7 mouse cellular contexts compared by ENCODE assay signal in genomic region chr10:42275871-42276501, GRCm38 (mm10). TPM values are rescaled to one million over a fixed set of nuclear protein-coding genes. Genes with fewer than 3 reads are reported as not detected.
DNase-seq lines count a peak whose midpoint lies in the region; ATAC-seq and TF ChIP-seq lines count a peak whose summit lies in the region.

No protein-coding gene starts in this region.

- H3K27me3 ChIP-seq in lung, embryonic 15.5 days, result no peaks in the 10 kb centered on the region
- H3K27me3 ChIP-seq in embryonic facial prominence, embryonic 15.5 days, result no peaks in the 10 kb centered on the region
- no peaks in the 10 kb centered on the region for H3K27me3 ChIP-seq in kidney, postnatal 0 days (ENCODE audit: insufficient read depth, low read length)
- H3K27me3 ChIP-seq in midbrain, embryonic 16.5 days (ENCODE audit: control insufficient read depth, insufficient read depth, low read depth, low read length), result peaks cover 4% of the 10 kb centered on the region; the same call in 1 of the 2 replicates

- H3K27ac ChIP-seq in lung, embryonic 15.5 days, result peak overlapping the region; percentile 99
- peak overlapping the region; percentile 99 for H3K27ac ChIP-seq in embryonic facial prominence, embryonic 15.5 days (replicated peaks)
- H3K27ac ChIP-seq in kidney, postnatal 0 days, result peak overlapping the region; percentile 99
- peak overlapping the region; percentile 97 for H3K27ac ChIP-seq in midbrain, embryonic 16.5 days (ENCODE audit: low read length)

- no peak for TF ChIP-seq CTCF in kidney, postnatal 0 days (IDR thresholded peaks at IDR 0.05; ENCODE audit: low read depth)

- no peak for DNase-seq in lung, postnatal 14 days
- peak; percentile 11 for DNase-seq in T-cell, adult 2 months (ENCODE audit: low spot score)
- peak; percentile 90 for DNase-seq in kidney, postnatal 0 days (ENCODE audit: low spot score)
- DNase-seq in c-Kit-positive CD71-positive TER-119-positive erythroid progenitor cells, embryonic 14.5 days (ENCODE audit: low spot score), result no peak

- H3K36me3 ChIP-seq in lung, embryonic 15.5 days, result peaks cover 12% of the 10 kb centered on the region; the same call in 1 of the 2 replicates
- H3K36me3 ChIP-seq in embryonic facial prominence, embryonic 15.5 days, result no peaks in the 10 kb centered on the region
- H3K36me3 ChIP-seq in kidney, postnatal 0 days (ENCODE audit: insufficient read depth, low read length), result 0 out of 2 replicates have a peak, but pooled peaks cover 5% of the 10 kb centered on the region
- no peaks in the 10 kb centered on the region for H3K36me3 ChIP-seq in midbrain, embryonic 16.5 days (ENCODE audit: control insufficient read depth, insufficient read depth, low read length)

- H3K9ac ChIP-seq in lung, embryonic 15.5 days, result peak overlapping the region; percentile 88
- peak overlapping the region; percentile 85 for H3K9ac ChIP-seq in embryonic facial prominence, embryonic 15.5 days
- H3K9ac ChIP-seq in kidney, postnatal 0 days (ENCODE audit: low read depth, low read length), result peak overlapping the region; percentile 85
- peak overlapping the region; percentile 81 for H3K9ac ChIP-seq in midbrain, embryonic 16.5 days (ENCODE audit: low read depth, low read length)

- H3K4me1 ChIP-seq in lung, embryonic 15.5 days, result peaks cover 41% of the 10 kb centered on the region
- peaks cover 38% of the 10 kb centered on the region for H3K4me1 ChIP-seq in embryonic facial prominence, embryonic 15.5 days
- peaks cover 32% of the 10 kb centered on the region for H3K4me1 ChIP-seq in kidney, postnatal 0 days (replicated peaks; ENCODE audit: insufficient read depth, low read length)
- H3K4me1 ChIP-seq in midbrain, embryonic 16.5 days (ENCODE audit: control insufficient read depth, insufficient read depth, low read length), result peaks cover 28% of the 10 kb centered on the region

- no peak for ATAC-seq in lung, embryonic 15.5 days (ENCODE audit: borderline replicate concordance, extremely low read depth, low FRiP score, low TSS enrichment)
- no peak for ATAC-seq in embryonic facial prominence, embryonic 15.5 days (ENCODE audit: insufficient number of reproducible peaks, low FRiP score, low TSS enrichment, low read depth)
- no peak; the same call in 1 of the 2 replicates for ATAC-seq in kidney, postnatal 0 days (replicated peaks; ENCODE audit: low FRiP score, low read depth)
- ATAC-seq in midbrain, embryonic 16.5 days, result peak; percentile 1; the same call in 1 of the 2 replicates

- H3K4me2 ChIP-seq in lung, embryonic 15.5 days, result peak overlapping the region; percentile 99
- peak overlapping the region; percentile 95 for H3K4me2 ChIP-seq in embryonic facial prominence, embryonic 15.5 days (replicated peaks)
- peak overlapping the region; percentile 99 for H3K4me2 ChIP-seq in kidney, postnatal 0 days (ENCODE audit: low read length)
- H3K4me2 ChIP-seq in midbrain, embryonic 16.5 days (ENCODE audit: low read length), result peak overlapping the region; percentile 97

- H3K9me3 ChIP-seq in lung, embryonic 15.5 days, result no peaks in the 10 kb centered on the region
- H3K9me3 ChIP-seq in embryonic facial prominence, embryonic 15.5 days (replicated peaks), result no peaks in the 10 kb centered on the region
- no peaks in the 10 kb centered on the region for H3K9me3 ChIP-seq in kidney, postnatal 0 days (replicated peaks; ENCODE audit: low read length)
- no peaks in the 10 kb centered on the region for H3K9me3 ChIP-seq in midbrain, embryonic 16.5 days (replicated peaks; ENCODE audit: control insufficient read depth, low read length, poor library complexity, severe bottlenecking)

- under 1% methylated on average over 39 of the region's 40 CpGs for WGBS in lung, embryonic 15.5 days
- WGBS in embryonic facial prominence, embryonic 15.5 days, result under 1% methylated on average over 38 of the region's 40 CpGs
- WGBS in kidney, postnatal 0 days, result 0% methylated on average over 36 of the region's 40 CpGs
- 0% methylated on average over 31 of the region's 40 CpGs for WGBS in midbrain, embryonic 16.5 days

- peak overlapping the region; percentile 97 for H3K4me3 ChIP-seq in lung, embryonic 15.5 days
- peak overlapping the region; percentile 80 for H3K4me3 ChIP-seq in embryonic facial prominence, embryonic 15.5 days (replicated peaks)
- H3K4me3 ChIP-seq in kidney, postnatal 0 days (replicated peaks; ENCODE audit: low read depth, low read length), result peak overlapping the region; percentile 91
- H3K4me3 ChIP-seq in midbrain, embryonic 16.5 days (ENCODE audit: low read depth, low read length), result peak overlapping the region; percentile 84

RNA-seq across cellular contexts. Expression of gene Foxo3, which starts 0.6 kb away (rescaled TPM):
- polyA plus RNA-seq in lung, embryonic 15.5 days (2015; fragmentation: Nextera tagmentation; extraction: Ambion mirVana), result 8.6 and 8.9 TPM in 2 replicates
- polyA plus RNA-seq in embryonic facial prominence, embryonic 15.5 days (2015; fragmentation: Nextera tagmentation; extraction: Ambion mirVana), result 9.4 and 10.0 TPM in 2 replicates
- polyA plus RNA-seq in kidney, postnatal 0 days (2015; fragmentation: Nextera tagmentation; extraction: Ambion mirVana), result 8.7 and 9.7 TPM in 2 replicates
- 3.8 TPM in 2 replicates for polyA plus RNA-seq in midbrain, embryonic 16.5 days (2015; fragmentation: Nextera tagmentation; extraction: Ambion mirVana)

Comparison
In these comparisons a context has a peak if more than half of its experiments do, and no peak if none do; other contexts are left out.
1. DNase-seq: peak in T-cell, adult 2 months (single experiment) and kidney, postnatal 0 days (single experiment); none in lung, postnatal 14 days (single experiment) and c-Kit-positive CD71-positive TER-119-positive erythroid progenitor cells, embryonic 14.5 days (single experiment).
2. Peak in every context shown above with its lines, with median percentiles within 50 percentile points of each other: H3K27ac ChIP-seq, H3K4me2 ChIP-seq, H3K4me3 ChIP-seq and H3K9ac ChIP-seq.